Mouse (Mus musculus) erythroblast, embryonic 14.5 days (primary cell): ENCODE results near the gene Mtrex. TPM values are rescaled to one million over a fixed set of nuclear protein-coding genes. Genes with fewer than 3 reads are reported as not detected.

ENCODE experiments used
- H3K27me3 ChIP-seq: 2 replicates; pipeline ENCODE4 v1.6.1; 2012; ENCODE audit warnings: inconsistent platforms; ENCODE audit not compliant: control insufficient read depth
- H3K36me3 ChIP-seq: 2 replicates; pipeline ENCODE4 v1.6.1; 2012; ENCODE audit warnings: mild to moderate bottlenecking, inconsistent platforms; ENCODE audit not compliant: control insufficient read depth
- H3K4me1 ChIP-seq: 2 replicates; pipeline ENCODE4 v1.6.1; 2012; ENCODE audit warnings: inconsistent platforms; ENCODE audit not compliant: control insufficient read depth
- H3K4me3 ChIP-seq: replicated peaks from 2 replicates; pipeline ENCODE3; 2012; ENCODE audit warnings: moderate library complexity, mild to moderate bottlenecking, inconsistent platforms
- H3K9me3 ChIP-seq: 2 replicates; pipeline ENCODE4 v1.6.1; 2012; ENCODE audit warnings: low read length, inconsistent platforms, mixed read lengths; ENCODE audit not compliant: control insufficient read depth
- GATA1 ChIP-seq: IDR thresholded peaks from 2 replicates; pipeline ENCODE4 v1.6.1; 2012; ENCODE audit warnings: low read length, inconsistent platforms, mixed read lengths
- TAL1 ChIP-seq: IDR thresholded peaks from 3 replicates; pipeline ENCODE4 v1.6.1; 2012; ENCODE audit warnings: low read length, inconsistent platforms, mixed read lengths
- polyA plus RNA-seq: library from polyadenylated mRNA; stranded (reverse); fragments of >175 nt; gene quantifications from 2 replicates; pipeline ENCODE4 v1.2.3, GENCODE M21; 2012

Gene Mtrex
- polyA plus RNA-seq, 1 experiment: 0.34 TPM

DNA sequence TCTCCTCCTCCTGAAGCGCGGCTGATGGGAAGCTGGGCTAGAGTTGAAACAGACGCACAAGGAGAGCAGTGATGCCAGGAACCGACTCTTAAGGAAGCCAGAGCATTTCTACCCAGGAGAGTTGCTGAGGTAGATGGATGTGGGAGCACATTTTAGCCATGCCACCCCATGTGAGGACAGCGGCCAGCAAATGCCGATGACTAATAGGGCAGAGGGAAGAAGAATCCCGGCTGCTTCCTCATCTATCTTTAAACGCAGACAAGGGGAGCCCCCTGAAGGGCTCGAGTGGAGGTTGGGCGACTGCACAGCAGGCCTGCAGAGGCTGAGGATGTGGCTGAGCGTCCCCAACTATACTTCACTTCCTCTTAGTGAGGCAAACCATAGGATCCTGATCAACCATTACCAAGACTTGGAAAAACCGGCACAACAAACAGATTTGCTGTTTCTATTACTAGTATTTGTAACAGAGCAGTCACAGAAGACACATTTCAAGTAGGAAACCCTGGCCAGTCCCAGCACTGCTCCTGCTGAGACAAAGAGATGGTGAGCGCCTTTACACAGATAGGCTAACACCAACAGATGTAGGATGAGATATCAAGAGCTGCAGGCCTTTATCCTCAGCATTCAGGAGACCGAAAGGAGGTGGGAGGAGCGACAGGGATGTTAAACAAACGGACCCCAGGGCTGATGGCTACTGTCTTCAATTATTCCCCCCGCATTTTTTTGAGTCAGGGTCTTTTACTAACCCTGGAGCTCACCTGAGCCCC lies 55.5 kb downstream of the Mtrex start:
- Histone ChIP-seq H3K36me3 (peaks cover 97% of the 10 kb centered on the region), H3K9me3 (no peaks in the 10 kb centered on the region), H3K4me3 (no peak overlapping the region), H3K27me3 (no peaks in the 10 kb centered on the region), H3K4me1 (peaks cover 15% of the 10 kb centered on the region)
- TF ChIP-seq GATA1: no peak
- no peak for TF ChIP-seq TAL1

DNA sequence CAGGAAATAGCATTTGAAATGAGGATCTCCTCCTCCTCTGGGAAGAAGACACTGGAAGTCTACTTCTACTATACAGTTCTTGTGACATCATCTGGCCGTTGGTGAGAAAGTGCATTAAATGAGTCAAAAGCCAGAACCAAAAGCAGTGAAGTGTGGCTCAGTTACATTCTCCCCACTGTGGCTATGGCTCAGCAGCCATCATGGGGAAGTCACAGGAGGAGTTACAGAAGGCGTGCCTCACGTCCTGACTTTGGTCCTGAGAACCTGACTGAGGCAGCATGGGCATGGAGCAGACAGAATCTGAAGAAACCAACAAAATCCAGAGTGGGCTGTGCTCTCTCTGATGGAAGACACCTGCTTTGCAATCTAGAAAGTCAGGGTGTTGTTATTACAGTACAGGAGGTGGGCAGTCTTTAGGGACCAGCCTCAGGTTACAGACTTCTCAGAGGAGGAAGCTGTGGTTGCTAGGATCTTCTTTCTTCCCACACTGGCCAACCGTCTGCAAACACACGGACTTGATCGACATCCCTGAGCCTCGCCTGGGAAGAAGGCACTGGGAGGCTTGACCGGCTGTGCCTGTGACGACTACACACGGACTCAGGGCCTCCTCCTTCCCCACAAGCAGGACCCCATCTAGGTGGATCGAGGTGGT lies 57.0 kb downstream of the Mtrex start:
- TF ChIP-seq GATA1 (no peak), TAL1 (no peak)
- Histone ChIP-seq H3K4me1 (peaks cover 25% of the 10 kb centered on the region), H3K27me3 (no peaks in the 10 kb centered on the region), H3K4me3 (no peak overlapping the region), H3K9me3 (no peaks in the 10 kb centered on the region), H3K36me3 (peaks cover 98% of the 10 kb centered on the region)

DNA sequence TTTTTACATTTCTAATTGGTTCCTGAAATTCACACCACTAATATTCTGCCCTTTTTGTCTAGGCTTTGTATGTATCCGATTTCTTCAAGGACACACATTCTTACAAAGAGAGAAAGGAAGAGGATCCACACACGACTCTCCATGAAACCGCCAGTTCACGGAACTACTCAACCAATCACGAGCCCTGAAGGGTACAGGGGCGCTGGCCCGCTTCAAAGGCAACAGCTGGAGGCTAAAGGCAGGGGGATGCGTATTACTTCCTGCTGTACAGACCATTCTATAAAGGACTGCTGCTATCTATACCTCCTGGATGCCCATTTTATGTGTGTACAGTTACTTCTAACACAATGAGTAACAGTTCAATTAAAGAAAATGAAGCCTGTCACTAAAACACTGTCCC lies 59.8 kb downstream of the Mtrex start:
- Histone ChIP-seq H3K27me3 (no peaks in the 10 kb centered on the region), H3K4me3 (no peak overlapping the region), H3K9me3 (no peaks in the 10 kb centered on the region), H3K36me3 (peaks cover 100% of the 10 kb centered on the region), H3K4me1 (peaks cover 25% of the 10 kb centered on the region)
- TF ChIP-seq GATA1 (no peak), TAL1 (no peak)

DNA sequence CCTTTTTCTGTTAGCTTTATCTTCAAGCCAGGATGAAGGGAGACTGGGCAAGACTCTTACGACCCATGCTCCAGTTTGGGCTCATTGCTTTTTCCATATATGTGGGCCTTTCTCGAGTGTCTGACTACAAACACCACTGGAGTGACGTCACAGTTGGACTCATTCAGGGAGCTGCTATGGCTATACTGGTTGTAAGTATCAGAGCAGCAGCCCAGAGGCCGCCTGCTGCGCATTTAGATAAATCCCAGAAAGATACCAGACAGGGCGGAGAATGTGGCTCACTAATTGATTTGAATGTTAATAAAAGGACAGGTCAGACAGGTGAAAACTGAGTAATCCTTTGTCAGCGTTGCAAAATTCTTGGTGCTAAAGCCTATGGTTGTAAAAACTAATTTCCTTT lies 60.4 kb downstream of the Mtrex start:
- no peak for TF ChIP-seq GATA1
- H3K36me3 ChIP-seq: peaks cover 100% of the 10 kb centered on the region
- H3K4me3 ChIP-seq: no peak overlapping the region
- H3K4me1 ChIP-seq: peaks cover 25% of the 10 kb centered on the region
- H3K9me3 ChIP-seq: no peaks in the 10 kb centered on the region
- H3K27me3 ChIP-seq: no peaks in the 10 kb centered on the region

DNA sequence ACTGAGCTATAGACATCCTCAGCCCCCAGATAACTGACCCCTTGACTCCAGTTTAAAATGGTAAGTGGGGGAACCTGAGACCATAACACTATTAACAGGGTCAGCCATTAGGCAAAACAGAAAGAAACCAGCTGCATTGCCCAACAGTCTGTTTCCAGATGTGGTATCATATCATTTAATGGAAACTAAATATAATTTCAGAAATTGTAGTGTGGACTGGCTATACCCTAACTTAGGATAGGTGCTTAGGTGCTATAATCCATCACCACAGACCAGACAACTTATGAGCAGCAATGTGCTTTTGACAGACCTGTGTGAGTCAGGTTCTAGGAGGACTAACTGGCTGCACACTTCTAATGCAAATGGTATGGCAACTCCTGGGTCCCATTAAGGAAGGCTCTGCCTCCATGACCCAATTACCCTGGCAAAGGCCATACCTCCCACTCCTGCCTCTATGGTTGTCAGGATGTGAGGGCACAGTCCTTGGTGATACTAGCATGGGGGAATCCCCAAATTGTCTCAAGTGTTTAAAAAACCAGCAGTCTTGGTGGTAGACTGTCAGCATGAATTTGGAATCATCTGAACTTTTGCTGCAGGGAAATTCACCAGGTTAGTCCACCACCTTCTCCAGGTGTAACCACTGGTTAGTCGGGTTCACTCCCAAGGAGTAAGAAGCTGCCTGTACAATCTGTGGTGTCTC lies 64.1 kb downstream of the Mtrex start:
- no peaks in the 10 kb centered on the region for H3K27me3 ChIP-seq
- peaks cover 19% of the 10 kb centered on the region for H3K4me1 ChIP-seq
- TF ChIP-seq GATA1 (no peak), TAL1 (no peak)
- H3K36me3 ChIP-seq: peaks cover 100% of the 10 kb centered on the region
- H3K9me3 ChIP-seq: no peaks in the 10 kb centered on the region
- H3K4me3 ChIP-seq: no peak overlapping the region

DNA sequence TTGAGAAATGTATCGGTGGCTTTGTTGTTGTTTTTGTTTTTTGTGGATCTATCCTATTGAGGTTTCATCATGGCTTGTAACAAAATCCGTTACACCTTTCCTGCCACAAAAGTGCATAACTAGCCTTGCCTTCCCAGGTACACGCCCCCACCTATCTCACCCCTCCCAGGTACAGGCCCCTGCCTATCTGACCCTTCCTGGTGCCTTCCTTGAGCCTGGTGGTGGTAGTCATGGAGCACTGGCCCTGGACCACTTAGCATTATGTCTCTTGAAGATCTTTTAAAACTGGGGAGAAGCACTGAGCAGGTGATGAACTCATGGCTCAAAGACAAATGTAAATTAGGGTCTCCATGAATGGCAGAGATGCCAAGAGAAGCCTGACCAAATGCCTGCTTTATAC lies 64.9 kb downstream of the Mtrex start:
- Histone ChIP-seq H3K36me3 (peaks cover 99% of the 10 kb centered on the region), H3K9me3 (no peaks in the 10 kb centered on the region), H3K4me1 (peaks cover 17% of the 10 kb centered on the region), H3K4me3 (no peak overlapping the region), H3K27me3 (no peaks in the 10 kb centered on the region)
- TF ChIP-seq TAL1: no peak
- no peak for TF ChIP-seq GATA1

DNA sequence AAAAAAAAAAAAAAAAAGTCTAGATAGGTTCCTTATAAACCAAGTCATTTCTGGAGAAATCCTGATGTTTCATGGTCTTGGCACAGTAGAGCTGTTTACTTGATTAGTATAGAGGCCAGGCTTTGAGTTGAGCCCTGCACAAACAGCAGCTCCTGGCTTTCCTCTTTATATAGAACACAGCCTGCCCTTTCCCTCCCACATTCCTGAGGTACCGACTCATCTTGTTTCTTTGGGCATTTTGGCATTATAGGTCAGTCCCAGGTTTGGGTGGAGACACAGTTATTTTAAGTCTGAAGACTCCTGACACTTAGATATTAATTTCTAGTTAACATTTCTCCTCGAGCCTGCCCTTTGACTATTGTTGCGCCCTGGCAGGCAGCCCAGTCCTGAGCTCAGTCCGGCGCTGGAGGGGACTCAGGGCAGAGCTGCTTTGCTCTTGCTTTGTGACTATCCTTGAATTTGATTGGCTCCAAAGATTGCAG lies 65.3 kb downstream of the Mtrex start:
- TF ChIP-seq GATA1: no peak
- TF ChIP-seq TAL1: no peak
- Histone ChIP-seq H3K4me1 (peaks cover 14% of the 10 kb centered on the region), H3K36me3 (peaks cover 99% of the 10 kb centered on the region)

DNA sequence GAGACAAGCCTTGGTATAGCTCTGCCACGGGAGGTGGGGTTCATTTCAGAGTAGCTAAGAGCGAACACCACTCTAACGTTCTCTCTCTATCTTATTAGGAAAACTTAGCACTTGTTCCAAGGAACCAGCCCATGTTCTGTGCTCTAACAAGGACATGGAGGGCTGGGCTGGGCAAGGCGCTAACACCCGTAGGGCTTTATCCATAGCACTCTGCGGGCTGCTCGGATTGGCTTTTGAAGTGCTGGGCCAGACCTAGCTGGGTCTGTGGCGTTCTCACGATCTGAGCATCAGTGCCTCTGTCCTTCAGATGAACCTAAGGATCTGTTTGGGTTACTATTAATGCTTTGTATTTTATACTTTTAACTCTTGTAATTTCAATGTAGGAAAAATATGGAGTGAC lies 66.3 kb downstream of the Mtrex start:
- TF ChIP-seq TAL1: no peak
- TF ChIP-seq GATA1: no peak
- H3K27me3 ChIP-seq: no peaks in the 10 kb centered on the region

More for the DNA sequence above, 65.3 kb downstream of the Mtrex start:
- Histone ChIP-seq H3K9me3 (no peaks in the 10 kb centered on the region), H3K4me3 (no peak overlapping the region), H3K27me3 (no peaks in the 10 kb centered on the region)

DNA sequence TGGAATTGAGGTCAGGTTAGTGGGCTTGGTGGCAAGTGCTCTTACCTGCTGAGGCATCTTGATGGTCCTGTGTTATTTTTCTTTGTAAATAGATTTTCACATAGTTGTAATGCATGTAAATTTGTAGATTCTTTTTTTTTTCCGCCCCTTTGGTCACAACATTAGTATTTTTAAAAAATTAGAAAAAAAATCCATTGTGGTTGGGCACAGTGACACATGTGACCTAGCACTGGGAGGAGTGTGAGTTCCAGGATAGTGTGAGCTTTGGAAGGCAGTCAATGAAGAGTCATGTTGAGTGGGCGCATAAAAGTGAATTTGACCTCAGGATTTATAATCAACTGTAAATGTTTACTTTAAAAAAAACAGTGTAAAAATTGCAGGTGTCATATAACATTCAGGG lies 66.8 kb downstream of the Mtrex start:
- peaks cover 93% of the 10 kb centered on the region for H3K36me3 ChIP-seq
- H3K4me3 ChIP-seq: no peak overlapping the region
- TF ChIP-seq GATA1: no peak
- peaks cover 2% of the 10 kb centered on the region for H3K4me1 ChIP-seq
- H3K27me3 ChIP-seq: no peaks in the 10 kb centered on the region
- no peaks in the 10 kb centered on the region for H3K9me3 ChIP-seq

More for the DNA sequence above, 66.3 kb downstream of the Mtrex start:
- Histone ChIP-seq H3K4me1 (peaks cover 5% of the 10 kb centered on the region), H3K36me3 (peaks cover 97% of the 10 kb centered on the region), H3K9me3 (no peaks in the 10 kb centered on the region), H3K4me3 (no peak overlapping the region)
